In the genomic region with DNA sequence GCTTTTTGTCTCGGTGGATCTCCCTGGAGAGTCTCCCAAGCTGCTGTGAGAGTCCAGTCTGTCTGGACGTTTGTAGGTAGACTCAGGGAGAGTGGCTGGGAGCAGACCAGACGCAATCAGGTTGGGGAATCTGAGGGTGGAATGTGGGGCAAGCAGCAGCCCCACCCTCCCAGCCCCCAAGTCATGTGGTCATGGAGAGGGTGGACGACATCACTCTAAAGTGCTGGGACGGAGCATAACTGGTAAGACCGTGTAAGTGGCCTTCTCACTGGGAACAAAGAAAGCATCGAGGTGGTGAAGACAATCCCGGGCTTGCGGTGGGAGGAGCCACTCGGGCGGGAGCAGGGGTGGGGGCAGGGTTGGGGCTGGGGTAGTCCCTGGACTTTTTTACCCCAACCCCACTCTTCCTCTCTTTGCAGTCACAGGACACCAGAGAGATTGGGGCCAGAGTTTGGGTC, we compare ENCODE assay signal across 8 mouse cellular contexts. TPM values are rescaled to one million over a fixed set of nuclear protein-coding genes. Genes with fewer than 3 reads are reported as not detected.
DNase-seq lines count a peak whose midpoint lies in the region; ATAC-seq and TF ChIP-seq lines count a peak whose summit lies in the region.

No protein-coding gene starts in this region.

- ATAC-seq in intestine, embryonic 15.5 days: peak; percentile 34; the same call in 1 of the 2 replicates
- no peak for ATAC-seq in midbrain, embryonic 15.5 days (replicated peaks)

- H3K27ac ChIP-seq in heart, adult 2 months: no peak overlapping the region
- H3K27ac ChIP-seq in intestine, embryonic 15.5 days: no peak overlapping the region
- H3K27ac ChIP-seq in midbrain, embryonic 15.5 days: no peak overlapping the region

- H3K36me3 ChIP-seq in heart, adult 2 months (ENCODE audit: control insufficient read depth, insufficient read depth, low read length): no peaks in the 10 kb centered on the region
- no peaks in the 10 kb centered on the region for H3K36me3 ChIP-seq in intestine, embryonic 15.5 days
- H3K36me3 ChIP-seq in midbrain, embryonic 15.5 days (replicated peaks): no peaks in the 10 kb centered on the region

- TF ChIP-seq CTCF in heart, adult 2 months (IDR thresholded peaks at IDR 0.05): no peak

- peak overlapping the region; percentile 64 for H3K4me2 ChIP-seq in intestine, embryonic 15.5 days (replicated peaks)
- peak overlapping the region; percentile 35 for H3K4me2 ChIP-seq in midbrain, embryonic 15.5 days

- TF ChIP-seq POLR2A in heart, adult 2 months (IDR thresholded peaks at IDR 0.05; ENCODE audit: insufficient read depth, low read depth, low read length): no peak

- H3K79me2 ChIP-seq in heart, adult 2 months (replicated peaks; ENCODE audit: control insufficient read depth, insufficient read depth, low read length): no peaks in the 10 kb centered on the region

- H3K9ac ChIP-seq in heart, adult 2 months (ENCODE audit: low read depth, low read length): no peak overlapping the region
- H3K9ac ChIP-seq in intestine, embryonic 15.5 days: peak overlapping the region; percentile 20; the same call in 1 of the 2 replicates
- H3K9ac ChIP-seq in midbrain, embryonic 15.5 days: no peak overlapping the region

- TF ChIP-seq EP300 in heart, adult 2 months (IDR thresholded peaks at IDR 0.05; ENCODE audit: insufficient read depth, low read depth, low read length): no peak

- WGBS in heart, adult 2 months: 9% methylated on average over 11 of the region's 11 CpGs
- WGBS in intestine, embryonic 15.5 days: 6% methylated on average over 11 of the region's 11 CpGs
- 1% methylated on average over 11 of the region's 11 CpGs for WGBS in midbrain, embryonic 15.5 days

- peak overlapping the region; percentile 16; the same call in 1 of the 2 replicates for H3K4me3 ChIP-seq in heart, adult 2 months
- H3K4me3 ChIP-seq in intestine, embryonic 15.5 days (replicated peaks): peak overlapping the region; percentile 26
- H3K4me3 ChIP-seq in midbrain, embryonic 15.5 days: peak overlapping the region; percentile 13; the same call in 1 of the 2 replicates

- no peaks in the 10 kb centered on the region; the same call in 1 of the 2 replicates for H3K27me3 ChIP-seq in heart, adult 2 months (ENCODE audit: control insufficient read depth, insufficient read depth, low read length)
- H3K27me3 ChIP-seq in intestine, embryonic 15.5 days (replicated peaks): no peaks in the 10 kb centered on the region
- H3K27me3 ChIP-seq in midbrain, embryonic 15.5 days (replicated peaks): no peaks in the 10 kb centered on the region

- no peaks in the 10 kb centered on the region for H3K4me1 ChIP-seq in heart, adult 2 months (ENCODE audit: control insufficient read depth, insufficient read depth, low read length)
- H3K4me1 ChIP-seq in intestine, embryonic 15.5 days (replicated peaks): peaks cover 25% of the 10 kb centered on the region
- peaks cover 16% of the 10 kb centered on the region for H3K4me1 ChIP-seq in midbrain, embryonic 15.5 days

- intact Hi-C loops in heart, adult 2 months (cut with DNase I): no loop called here
- intact Hi-C loops in heart, postnatal 10 days (cut with DNase I): no loop called here

- no peaks in the 10 kb centered on the region for H3K9me3 ChIP-seq in intestine, embryonic 15.5 days
- no peaks in the 10 kb centered on the region for H3K9me3 ChIP-seq in midbrain, embryonic 15.5 days

- DNase-seq in heart, adult 2 months: no peak
- no peak for DNase-seq in heart, postnatal 10 days
- DNase-seq in embryo, embryonic 11 days: peak; percentile 62
- DNase-seq in thymus, postnatal 14 days: no peak
- DNase-seq in layer of hippocampus, adult 8-10 months (ENCODE audit: low spot score in 2 of 2): no peak
- DNase-seq in spleen, postnatal 4 days (ENCODE audit: low spot score in 2 of 2): no peak

RNA-seq across cellular contexts. Expression of a gene that starts 45.4 kb away (rescaled TPM):
- 10 to 100 TPM; 29.6 to 30.7 TPM for total RNA-seq in heart, adult 2 months (2021)
- polyA plus RNA-seq in heart, adult 2 months (2012; rRNA removed): 7.4 and 11.2 TPM in 2 replicates
- 10 to 100 TPM; 47.0 to 53.1 TPM for total RNA-seq in heart, postnatal 10 days (2021)
- 4.6 and 6.1 TPM in 2 replicates for polyA plus RNA-seq in intestine, embryonic 15.5 days (2015; fragmentation: Nextera tagmentation; extraction: Ambion mirVana)
- polyA plus RNA-seq in midbrain, embryonic 15.5 days (2015; fragmentation: Nextera tagmentation; extraction: Ambion mirVana): 13.9 and 15.9 TPM in 2 replicates
- total RNA-seq in layer of hippocampus, adult 8-10 months (2022): 10 to 100 TPM; 69.9 to 88.6 (median 84.4) TPM
